Mouse (Mus musculus): Measurements from ENCODE around the gene Lum.

DNA sequence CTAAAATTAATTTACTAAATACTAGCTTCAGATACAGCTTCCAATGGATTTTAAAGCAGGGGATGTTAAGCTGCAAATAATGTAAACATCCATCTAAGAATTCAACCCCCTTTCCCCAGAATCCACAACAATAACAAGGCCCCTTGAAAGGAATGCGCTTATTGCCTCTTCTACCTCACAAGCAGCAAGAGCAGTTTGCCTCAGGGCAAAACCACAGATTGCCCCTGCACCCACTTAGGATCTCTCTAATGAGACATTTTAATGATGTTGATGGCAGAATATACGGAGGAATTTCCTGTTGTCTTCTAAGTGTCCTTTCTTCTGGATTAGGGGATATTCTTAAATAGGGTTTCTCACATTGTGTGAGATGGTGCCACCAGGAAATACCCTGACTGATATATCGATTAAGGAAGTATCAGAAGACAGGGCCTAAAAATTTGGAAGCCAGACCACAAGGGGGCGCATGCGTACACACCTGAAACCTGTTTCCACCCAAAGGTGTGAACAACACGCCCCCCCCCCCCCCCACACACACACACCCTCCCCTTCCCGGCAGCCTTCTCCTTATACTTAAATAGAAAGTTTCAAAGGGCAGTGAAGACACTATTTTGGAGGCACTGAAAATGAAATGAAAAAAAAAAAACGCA is 2.7 kb downstream of the Lum start:
- TF ChIP-seq FLI1 (IDR thresholded peaks at IDR 0.05; ENCODE audit: low read length), result no peak
- no peak for TF ChIP-seq GATA1 (IDR thresholded peaks at IDR 0.05; ENCODE audit: borderline replicate concordance, low read length)

Data from megakaryocyte, embryonic 14.5 days (primary cell).